Mouse (Mus musculus) spleen, adult 2 months (tissue): ENCODE data around the gene Cpsf2. TPM values are rescaled to one million over a fixed set of nuclear protein-coding genes. Genes with fewer than 3 reads are reported as not detected.

Source experiments
- DNase-seq, 2 experiments: peaks; one replicate each; pipeline versions ENCODE4 v3.0.0 to v3.0.0-alpha.2; 2012 to 2021; ENCODE audit warnings: low spot score in 2 of 2, low read depth in 1 of 2
- H3K27ac ChIP-seq: fragments of 200-500 bp; 2 replicates; pipeline ENCODE4 v1.5.1; 2012; ENCODE audit warnings: low read length, inconsistent platforms; ENCODE audit not compliant: insufficient read depth
- H3K27me3 ChIP-seq: fragments of 200-500 bp; 2 replicates; pipeline ENCODE4 v1.6.1; 2012; ENCODE audit warnings: mild to moderate bottlenecking, moderate library complexity, low read length, inconsistent platforms; ENCODE audit not compliant: control insufficient read depth, insufficient read depth
- H3K36me3 ChIP-seq: fragments of 200-500 bp; 2 replicates; pipeline ENCODE4 v1.6.1; 2012; ENCODE audit warnings: mild to moderate bottlenecking, low read length, inconsistent platforms; ENCODE audit not compliant: control insufficient read depth, insufficient read depth
- H3K4me1 ChIP-seq: fragments of 200-500 bp; 2 replicates; pipeline ENCODE4 v1.6.1; 2011; ENCODE audit warnings: inconsistent platforms; ENCODE audit not compliant: control insufficient read depth, insufficient read depth, insufficient read length
- H3K4me3 ChIP-seq: fragments of 200-500 bp; 2 replicates; pipeline ENCODE4 v1.5.1; 2011; ENCODE audit warnings: mild to moderate bottlenecking, inconsistent platforms; ENCODE audit not compliant: insufficient read depth, insufficient read length; ENCODE audit errors: extremely low read depth
- CTCF ChIP-seq: fragments of 200-500 bp; IDR thresholded peaks from 2 replicates; pipeline ENCODE4 v1.5.1; 2011; ENCODE audit warnings: mild to moderate bottlenecking, inconsistent platforms; ENCODE audit not compliant: insufficient read depth, insufficient read length, insufficient replicate concordance; ENCODE audit errors: extremely low read depth
- POLR2A ChIP-seq: fragments of 200-500 bp; IDR thresholded peaks from 2 replicates; pipeline ENCODE4 v1.6.1; 2011; ENCODE audit warnings: low read depth, low read length, inconsistent platforms
- WGBS: fragments of 180-500 bp; shearing (Covaris S2); methylation state at CpG from one replicate; pipeline ENCODE4 v1.1.7; 2018; 5-methylcytosine and 5-hydroxymethylcytosine counted together
- polyA plus RNA-seq: library from polyadenylated mRNA; depleted of rRNA; stranded (reverse); fragments of >200 nt; gene quantifications from 2 replicates; pipeline ENCODE4 v1.2.3, GENCODE M21; 2012

Gene Cpsf2
- polyA plus RNA-seq, 1 experiment: 3.6 TPM

- no peak for DNase-seq
- TF ChIP-seq POLR2A (no peak), CTCF (no peak)
- no peaks in the 10 kb centered on the region for H3K27me3 ChIP-seq
- no peak overlapping the region for H3K27ac ChIP-seq
- WGBS: 82% methylated on average over 5 of the region's 5 CpGs
- H3K4me1 ChIP-seq: no peaks in the 10 kb centered on the region
- no peak overlapping the region for H3K4me3 ChIP-seq
- H3K36me3 ChIP-seq: peaks cover 53% of the 10 kb centered on the region
Observed at GRCm38 (mm10) chr12:101998929-101999328, 23.1 kb downstream of the Cpsf2 start.

GRCm38 (mm10) chr12:102000785-102001184, 25.0 kb downstream of the Cpsf2 start:
- DNase-seq: no peak
- no peak overlapping the region for H3K27ac ChIP-seq
- peaks cover 61% of the 10 kb centered on the region for H3K36me3 ChIP-seq
- no peak for TF ChIP-seq POLR2A
- no peak for TF ChIP-seq CTCF
- no peaks in the 10 kb centered on the region for H3K4me1 ChIP-seq
- no peaks in the 10 kb centered on the region for H3K27me3 ChIP-seq
- WGBS: 97% methylated on average over 11 of the region's 11 CpGs
- no peak overlapping the region for H3K4me3 ChIP-seq

- WGBS: 90% methylated on average over 16 of the region's 16 CpGs
- H3K36me3 ChIP-seq: peaks cover 14% of the 10 kb centered on the region
- no peak for DNase-seq
Observed at GRCm38 (mm10) chr12:102008111-102008977, 32.6 kb downstream of the Cpsf2 start.

GRCm38 (mm10) chr12:102009551-102009950, 33.8 kb downstream of the Cpsf2 start:
- DNase-seq: no peak
- WGBS: 95% methylated on average over 6 of the region's 6 CpGs
- TF ChIP-seq CTCF (no peak), POLR2A (no peak)
- Histone ChIP-seq H3K27me3 (no peaks in the 10 kb centered on the region), H3K4me1 (no peaks in the 10 kb centered on the region), H3K4me3 (no peak overlapping the region), H3K36me3 (peaks cover 7% of the 10 kb centered on the region), H3K27ac (no peak overlapping the region)

More at GRCm38 (mm10) chr12:102008111-102008977, 32.6 kb downstream of the Cpsf2 start:
- TF ChIP-seq CTCF (no peak), POLR2A (no peak)
- no peak overlapping the region for H3K27ac ChIP-seq
- H3K4me3 ChIP-seq: no peak overlapping the region
- no peaks in the 10 kb centered on the region for H3K27me3 ChIP-seq
- no peaks in the 10 kb centered on the region for H3K4me1 ChIP-seq

GRCm38 (mm10) chr12:102014411-102014810, 38.6 kb downstream of the Cpsf2 start:
- Histone ChIP-seq H3K27ac (no peak overlapping the region), H3K27me3 (no peaks in the 10 kb centered on the region), H3K4me1 (no peaks in the 10 kb centered on the region), H3K4me3 (no peak overlapping the region), H3K36me3 (no peaks in the 10 kb centered on the region)
- no peak for TF ChIP-seq POLR2A
- no peak for TF ChIP-seq CTCF
- 86% methylated on average over 5 of the region's 5 CpGs for WGBS
- no peak for DNase-seq

DNA sequence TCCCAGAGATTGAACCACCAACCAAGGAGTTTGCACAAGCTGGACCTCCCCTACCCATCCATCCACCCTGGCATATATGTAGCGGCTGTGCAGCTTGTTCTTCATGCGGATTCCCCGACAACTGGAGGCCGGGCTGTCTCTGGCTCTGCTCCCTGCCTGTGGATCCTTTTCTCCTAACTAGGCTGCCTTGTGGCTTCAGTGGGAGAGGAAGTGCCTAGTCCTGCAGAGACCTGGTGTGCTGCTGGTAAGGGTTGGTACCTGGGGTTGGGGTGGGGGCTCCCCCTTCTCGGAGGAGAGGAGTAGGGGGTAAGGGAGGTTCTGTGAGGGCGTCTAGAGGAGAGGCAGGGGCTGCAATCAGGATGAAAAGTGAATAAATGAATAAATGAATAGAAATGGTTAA, 39.3 kb downstream of the Cpsf2 start:
- 89% methylated on average over 6 of the region's 6 CpGs for WGBS
- Histone ChIP-seq H3K4me3 (no peak overlapping the region), H3K27ac (no peak overlapping the region), H3K27me3 (no peaks in the 10 kb centered on the region), H3K4me1 (no peaks in the 10 kb centered on the region), H3K36me3 (no peaks in the 10 kb centered on the region)
- DNase-seq: no peak
- TF ChIP-seq POLR2A: no peak
- TF ChIP-seq CTCF: no peak

DNA sequence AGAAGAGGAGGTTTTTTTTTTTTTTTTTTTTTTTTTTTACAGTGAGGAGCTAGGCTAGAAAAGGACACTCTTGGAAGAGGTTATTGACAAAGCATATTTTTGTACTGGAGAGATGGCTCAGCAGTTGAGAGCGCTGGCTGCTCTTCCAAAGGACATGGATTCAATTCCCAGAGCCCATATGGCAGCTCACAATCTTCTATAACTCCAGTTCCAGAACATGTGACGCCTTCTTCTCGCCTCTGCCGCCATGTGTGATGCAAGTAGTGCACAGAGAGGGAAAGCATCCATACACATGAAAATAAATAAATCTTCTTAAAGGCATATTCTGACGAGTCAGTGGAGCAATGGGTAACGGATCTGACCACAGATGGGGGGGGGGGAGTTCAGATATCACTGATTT, 46.1 kb downstream of the Cpsf2 start:
- H3K4me1 ChIP-seq: no peaks in the 10 kb centered on the region
- no peaks in the 10 kb centered on the region for H3K36me3 ChIP-seq
- WGBS: 79% methylated on average over 6 of the region's 6 CpGs
- DNase-seq: no peak
- H3K27ac ChIP-seq: no peak overlapping the region
- no peaks in the 10 kb centered on the region for H3K27me3 ChIP-seq
- no peak overlapping the region for H3K4me3 ChIP-seq
- TF ChIP-seq POLR2A (no peak), CTCF (no peak)
